Mouse (Mus musculus): ENCODE measurements around the gene Olfr1278.

- TF ChIP-seq POLR2A (IDR thresholded peaks at IDR 0.05; ENCODE audit: extremely low read depth, insufficient read depth, low read length) (no peak), CTCF (IDR thresholded peaks at IDR 0.05; ENCODE audit: low read depth, low read length) (no peak)
Measured at GRCm38 (mm10) chr2:111254216-111254615, 35.7 kb upstream of the Olfr1278 start, which contains the start of gene Olfr1276.
